Mouse (Mus musculus) lung, adult 10 weeks (tissue): ENCODE measurements around the gene Tnnt1. TPM values are rescaled to one million over a fixed set of nuclear protein-coding genes. Genes with fewer than 3 reads are reported as not detected.

Experiments used
- polyA plus RNA-seq: library from polyadenylated mRNA; stranded (reverse); fragments of 350-450 nt; fragmentation: Illumina TruSeq; extraction: RNeasy Lipid Tissue Mini Kit (QIAGEN cat#74804); gene quantifications from one replicate; pipeline ENCODE4 v1.2.3, GENCODE M21; 2014; ENCODE audit warnings: low read depth, low replicate concordance; ENCODE audit not compliant: insufficient read depth

Gene Tnnt1
- polyA plus RNA-seq: 4.2 TPM

DNA sequence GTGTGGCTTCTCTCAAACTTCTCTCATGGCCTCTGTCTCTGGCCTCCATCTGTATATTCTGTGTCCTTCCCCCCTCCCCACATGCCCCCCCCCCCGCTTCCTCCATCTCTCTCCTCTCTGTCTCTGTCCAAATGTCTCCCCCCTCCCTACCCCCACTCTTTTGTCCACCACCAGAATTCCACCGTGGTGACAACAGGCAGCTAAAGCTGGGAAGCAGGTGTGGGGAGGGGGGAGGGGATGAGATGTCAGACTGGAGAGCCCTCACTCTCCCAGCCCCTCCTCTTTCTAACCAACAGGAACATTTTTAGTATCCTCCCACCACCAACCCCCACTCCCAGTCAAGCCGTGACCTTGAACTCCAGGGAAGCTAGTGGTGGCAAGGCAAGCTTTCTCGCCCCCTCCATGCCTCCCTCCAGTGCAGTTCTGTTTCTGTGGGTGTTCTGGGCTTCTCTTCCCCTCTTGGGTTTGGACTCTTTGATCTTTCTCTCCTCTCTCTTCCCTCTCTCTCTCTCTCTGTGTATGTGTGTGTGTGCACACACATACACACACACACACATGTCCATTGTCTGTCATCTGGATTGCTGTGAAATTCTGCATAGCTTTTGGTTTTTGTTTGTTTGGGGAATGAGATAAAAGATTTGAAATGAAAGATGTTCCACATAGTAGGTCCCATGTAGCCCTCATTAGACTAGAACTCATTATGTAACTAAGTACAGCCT, at the start of gene Tnnt1:
Gene Tnnt1 (minus strand): TSS at position 51 of the 719 bp plus-strand sequence.

DNA sequence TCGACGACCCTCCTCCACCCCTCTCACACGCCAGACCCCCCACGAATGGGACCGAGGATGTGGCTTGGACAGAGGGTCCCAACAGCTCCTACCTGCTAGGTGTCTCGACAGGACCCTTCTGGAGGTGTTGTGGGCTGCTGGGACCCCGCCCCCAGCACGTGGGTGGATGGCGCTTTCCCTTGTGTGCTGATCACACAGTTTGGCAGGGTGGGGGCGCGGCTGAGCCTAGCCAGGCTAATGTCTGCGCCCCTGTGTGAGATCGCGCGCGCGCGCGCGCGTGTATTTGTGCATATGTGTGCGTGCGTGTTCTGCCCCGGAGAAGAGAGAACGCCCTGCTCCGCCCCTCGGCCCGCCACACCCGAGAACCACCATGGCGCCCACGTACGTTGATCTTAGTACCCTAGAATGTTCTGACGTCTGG, 31.0 kb upstream of the Tnnt1 start, which contains the start of gene Syt5:
Gene Syt5 (minus strand): TSS at position 321 of the 421 bp plus-strand sequence.

DNA sequence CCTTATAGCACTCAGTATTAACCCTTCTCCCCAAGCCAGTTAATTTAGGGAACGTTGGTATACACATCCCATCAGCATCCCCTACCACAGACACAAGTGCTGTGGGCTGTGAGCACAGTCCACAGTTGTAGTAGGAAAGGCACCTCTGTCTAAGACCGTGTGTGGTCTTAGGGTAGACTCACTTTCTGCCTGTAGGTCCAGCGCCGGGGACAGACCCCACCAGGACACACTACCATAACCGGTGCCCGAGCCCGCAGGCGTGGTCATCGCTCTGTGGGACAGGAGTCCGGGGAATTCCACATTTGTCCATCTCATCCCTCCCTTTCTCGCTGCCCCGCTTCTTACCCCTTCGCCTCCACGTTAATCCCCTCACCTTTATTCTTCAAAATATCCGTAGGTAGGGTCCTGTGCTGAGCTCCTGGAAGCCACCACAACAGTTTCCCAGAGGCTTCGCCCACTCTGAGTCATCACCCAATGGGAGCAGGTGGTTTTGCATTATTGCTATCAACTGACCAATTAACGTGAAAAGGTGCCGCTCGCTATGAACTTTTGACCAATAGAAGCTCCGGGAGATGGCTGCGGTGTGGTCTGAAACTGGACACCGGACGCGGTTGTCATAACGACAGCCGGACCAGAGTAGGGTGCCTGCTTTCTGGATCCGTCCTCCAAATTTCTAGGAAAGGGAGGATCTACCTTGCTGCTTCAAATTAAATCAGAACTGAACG, 16.0 kb upstream of the Tnnt1 start, which contains the start of gene Dnaaf3:
Gene Dnaaf3 (minus strand): TSS at position 449 of the 725 bp plus-strand sequence.

DNA sequence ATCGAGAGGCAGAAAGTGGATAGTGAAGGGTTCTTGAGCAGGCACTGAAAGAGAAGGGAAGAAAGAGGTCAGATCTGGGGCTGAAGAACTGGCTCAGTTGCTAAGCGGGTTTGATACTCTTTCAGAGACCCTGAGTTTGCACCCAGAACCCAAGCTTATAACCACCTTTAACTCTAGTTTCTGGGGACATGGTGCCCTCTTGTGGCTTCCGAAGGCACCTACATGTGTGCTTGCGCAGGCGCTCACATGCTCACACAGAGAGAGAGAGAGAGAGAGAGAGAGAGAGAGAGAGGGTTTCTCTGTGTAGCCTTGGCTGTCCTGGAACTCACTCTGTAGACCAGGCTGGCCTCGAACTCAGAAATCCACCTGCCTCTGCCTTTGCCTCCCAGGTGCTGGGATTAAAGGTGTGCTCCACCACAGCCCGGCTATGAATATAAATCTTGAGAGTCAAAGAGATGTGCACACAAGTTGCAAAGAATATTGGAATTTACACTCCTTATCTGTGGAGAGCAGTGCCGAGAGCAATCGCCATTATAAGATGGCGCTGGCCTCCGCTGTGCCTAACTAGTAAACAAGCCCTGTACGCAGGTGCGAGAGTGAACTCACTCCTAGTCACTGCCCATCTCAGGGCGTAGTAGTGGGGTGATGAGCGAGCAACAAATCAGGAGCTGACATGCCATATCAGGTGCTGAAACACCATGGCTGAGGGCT, 8.2 kb upstream of the Tnnt1 start, which contains the start of gene Tnni3:
Gene Tnni3 (minus strand): TSS at position 18 of the 711 bp plus-strand sequence.

DNA sequence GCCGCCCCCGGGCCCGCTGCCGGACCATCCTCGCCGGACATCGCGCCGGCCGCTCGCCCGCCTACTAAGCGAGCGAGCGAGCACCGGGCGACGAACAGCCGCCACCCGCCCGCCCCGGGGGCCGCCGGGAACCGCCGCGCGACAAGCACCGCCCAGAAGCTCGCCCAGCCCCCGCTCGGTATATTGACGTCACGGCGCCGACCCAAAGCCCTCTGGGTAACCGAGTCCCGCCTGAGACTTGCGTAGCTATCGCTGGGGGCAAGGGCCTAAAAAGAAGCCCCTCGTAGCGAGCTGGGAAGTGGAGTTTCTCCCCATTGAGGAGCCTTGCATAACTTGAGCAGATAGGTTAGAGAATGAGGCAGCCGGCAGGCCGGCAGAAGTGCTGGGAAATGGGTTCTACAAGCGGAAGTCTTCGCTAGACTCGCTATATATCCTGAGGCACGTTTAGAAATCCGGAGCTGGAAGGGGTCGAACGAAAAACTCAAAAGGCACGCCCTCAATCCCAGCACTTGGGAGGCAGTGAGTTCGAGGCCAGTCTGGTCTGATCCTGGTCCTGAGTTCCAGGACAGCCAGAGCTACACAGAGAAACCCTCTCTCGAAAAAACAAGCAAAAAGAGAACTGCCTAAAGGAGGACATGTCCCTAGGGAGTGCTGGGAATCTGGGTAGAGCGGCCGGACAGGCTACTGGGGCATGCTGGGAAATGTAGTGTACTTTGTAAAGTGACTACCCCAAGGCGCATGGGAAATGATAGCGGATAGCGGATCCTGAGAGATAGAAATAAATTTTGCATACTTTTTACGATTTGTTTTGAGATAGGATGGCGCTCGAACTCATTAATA, 14.4 kb downstream of the Tnnt1 start, which contains the start of gene Ppp1r12c:
Gene Ppp1r12c (minus strand): TSS at position 123 of the 840 bp plus-strand sequence.

DNA sequence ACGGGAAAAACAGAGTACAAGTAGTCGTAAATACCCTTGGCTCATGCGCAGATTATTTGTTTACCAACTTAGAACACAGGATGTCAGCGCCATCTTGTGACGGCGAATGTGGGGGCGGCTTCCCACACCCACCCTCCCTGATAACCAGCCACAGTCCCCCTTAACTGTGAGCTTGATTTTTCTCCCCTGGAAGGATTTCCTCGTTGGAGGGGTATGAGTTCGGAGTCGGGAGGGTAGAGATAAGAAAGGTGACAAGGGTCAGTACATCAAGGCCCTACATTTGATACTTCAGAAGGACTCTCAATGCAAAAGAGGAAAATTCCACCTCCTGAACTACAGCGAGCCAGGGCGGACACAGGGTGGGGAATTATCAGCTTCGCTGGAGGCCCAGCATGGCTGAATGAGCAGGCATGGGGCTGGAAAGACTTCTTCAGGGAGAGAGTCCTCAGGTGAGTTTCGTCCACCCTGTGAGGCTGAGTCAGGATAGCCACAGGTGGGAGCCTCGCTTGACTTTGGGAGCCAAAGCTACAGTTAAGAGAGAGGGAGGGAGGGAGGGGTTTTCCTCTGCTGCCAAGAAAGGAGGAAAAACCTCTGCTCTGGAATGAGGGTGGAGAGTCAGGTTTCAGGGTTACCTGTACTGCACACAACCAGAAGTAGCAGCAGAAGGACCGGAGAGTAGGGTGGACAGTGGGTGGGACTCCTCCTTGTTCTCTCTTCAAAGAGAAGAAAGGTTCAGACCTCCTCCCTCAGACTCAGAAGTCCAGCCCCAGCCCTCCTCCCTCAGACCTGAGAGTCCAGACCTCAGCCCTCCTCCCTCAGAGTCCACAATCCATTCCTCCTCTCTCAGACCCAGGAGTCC, 55.4 kb downstream of the Tnnt1 start, which contains the start of gene Eps8l1:
Gene Eps8l1 (plus strand): TSS at position 99 of the 859 bp plus-strand sequence.

Other genes starting within 250 kb of the Tnnt1 start
- 4.6 TPM for gene Ncr1, start 178.7 kb downstream of the Tnnt1 start, polyA plus RNA-seq
- 0.15 TPM for gene Gp6, start 118.6 kb downstream of the Tnnt1 start, polyA plus RNA-seq
- gene Rdh13, start 70.7 kb downstream of the Tnnt1 start, polyA plus RNA-seq: 5.5 TPM
- gene Eps8l1, start 55.7 kb downstream of the Tnnt1 start, polyA plus RNA-seq: 16.4 TPM
- gene Ppp1r12c, start 14.7 kb downstream of the Tnnt1 start, polyA plus RNA-seq: 87.5 TPM
- 179 TPM for gene Tnni3, start 7.8 kb upstream of the Tnnt1 start, polyA plus RNA-seq
- 5.0 TPM for gene Dnaaf3, start 16.1 kb upstream of the Tnnt1 start, polyA plus RNA-seq
- 10.7 TPM for gene Syt5, start 31.2 kb upstream of the Tnnt1 start, polyA plus RNA-seq
- gene Ptprh, start 87.7 kb upstream of the Tnnt1 start, polyA plus RNA-seq: 0.21 TPM
- 2.6 TPM for gene Tmem86b, start 115.0 kb upstream of the Tnnt1 start, polyA plus RNA-seq
- gene Ppp6r1, start 142.6 kb upstream of the Tnnt1 start, polyA plus RNA-seq: 37.5 TPM
- gene Hspbp1, start 168.7 kb upstream of the Tnnt1 start, polyA plus RNA-seq: 36.3 TPM
- 1.5 TPM for gene Brsk1, start 174.2 kb upstream of the Tnnt1 start, polyA plus RNA-seq
- 1.7 TPM for gene Tmem150b, start 208.9 kb upstream of the Tnnt1 start, polyA plus RNA-seq
- 17.6 TPM for gene Kmt5c, start 223.7 kb upstream of the Tnnt1 start, polyA plus RNA-seq
- gene Cox6b2, start 236.7 kb upstream of the Tnnt1 start, polyA plus RNA-seq: 80.5 TPM